Mouse (Mus musculus): ENCODE measurements at regions not wholly inside any gene's neighbourhood (a gene's known extent, or its start where the extent isn't known, plus 50 kb on each side); places are given as distances from the start of the nearest gene placed in this dataset.
A peak's percentile ranks its signal among the peaks of the same experiment; 100 is the strongest.

DNA sequence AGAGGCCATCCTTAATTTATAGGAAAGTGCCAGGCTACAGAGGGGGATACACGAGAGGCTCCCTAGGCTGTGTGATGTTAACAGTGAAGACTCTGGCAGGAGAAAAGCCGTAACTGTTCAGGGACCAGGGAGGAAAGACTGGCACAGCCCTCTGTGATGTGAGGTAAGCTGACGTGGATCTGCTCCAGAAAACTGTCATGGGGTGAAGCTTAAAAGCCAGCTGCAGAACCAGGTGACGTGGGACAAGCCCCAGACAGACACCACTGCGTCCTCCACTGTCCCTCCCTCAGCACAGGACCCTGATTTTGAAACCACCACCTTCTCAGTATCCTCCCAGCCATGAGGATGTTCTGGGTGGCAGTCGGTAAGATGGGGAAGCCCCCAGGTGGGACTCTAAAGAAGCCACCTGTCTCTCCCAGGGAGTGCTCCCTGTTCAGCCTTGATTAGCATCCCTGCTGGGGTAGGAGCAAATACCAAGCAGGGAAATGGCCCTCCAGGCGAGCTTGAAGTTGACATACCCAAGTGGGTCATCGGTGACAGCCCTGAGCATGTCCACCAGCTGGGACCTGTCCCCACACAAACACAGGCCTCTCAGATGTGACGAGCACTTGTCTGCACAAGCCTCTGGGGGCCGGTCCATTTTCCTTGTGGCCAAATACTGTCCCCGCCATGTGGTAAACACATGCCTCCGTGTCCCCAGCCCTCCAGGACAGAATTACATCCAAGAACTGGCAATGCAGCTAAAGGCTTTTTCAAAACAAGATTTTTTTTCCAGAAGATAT, 104.7 kb upstream of the Ptpn1 start:
- no peak for ATAC-seq (replicated peaks; ENCODE audit: low read depth, poor library complexity, severe bottlenecking)

DNA sequence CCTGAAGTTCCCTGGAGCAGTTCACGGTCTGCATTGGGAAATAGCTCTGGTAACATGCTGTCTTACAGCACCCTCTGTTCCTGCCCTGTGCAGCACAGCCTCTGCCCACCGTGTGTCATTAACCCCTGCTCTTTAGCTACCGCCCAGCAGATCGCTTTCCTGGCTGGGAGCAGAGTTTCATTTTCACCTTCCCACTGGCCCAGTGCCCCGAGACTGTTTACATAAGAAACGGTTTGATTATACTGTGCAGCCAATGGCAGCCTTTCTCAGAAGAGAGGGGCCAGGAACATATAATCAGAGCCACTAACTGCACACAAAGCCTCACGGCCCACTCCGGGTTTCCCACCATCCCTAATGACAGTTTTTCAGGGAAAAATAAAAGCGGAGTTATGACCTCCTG, 108.3 kb upstream of the Ptpn1 start:
- ATAC-seq (replicated peaks; ENCODE audit: low read depth, poor library complexity, severe bottlenecking): peak; percentile 62

DNA sequence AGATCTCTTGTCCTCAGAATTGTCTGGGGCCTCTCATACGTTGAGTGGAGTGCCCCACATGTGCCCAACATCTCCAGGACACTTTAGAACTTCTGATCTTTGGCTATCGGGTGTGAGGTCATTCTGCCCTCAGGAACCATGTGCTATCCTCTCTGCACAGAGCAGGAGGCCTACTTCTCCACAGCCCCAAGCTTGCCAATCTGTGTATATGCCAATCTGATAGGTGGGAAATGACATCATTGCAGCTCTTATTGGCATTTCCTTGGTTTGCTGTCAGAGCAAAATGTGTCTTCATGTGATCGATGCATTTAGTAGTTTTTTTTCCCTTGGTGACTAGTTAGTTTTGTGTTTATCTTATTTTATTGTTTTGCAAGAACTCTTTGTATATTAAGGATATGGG, 108.8 kb upstream of the Ptpn1 start:
- ATAC-seq (replicated peaks; ENCODE audit: low read depth, poor library complexity, severe bottlenecking): peak; percentile 45

DNA sequence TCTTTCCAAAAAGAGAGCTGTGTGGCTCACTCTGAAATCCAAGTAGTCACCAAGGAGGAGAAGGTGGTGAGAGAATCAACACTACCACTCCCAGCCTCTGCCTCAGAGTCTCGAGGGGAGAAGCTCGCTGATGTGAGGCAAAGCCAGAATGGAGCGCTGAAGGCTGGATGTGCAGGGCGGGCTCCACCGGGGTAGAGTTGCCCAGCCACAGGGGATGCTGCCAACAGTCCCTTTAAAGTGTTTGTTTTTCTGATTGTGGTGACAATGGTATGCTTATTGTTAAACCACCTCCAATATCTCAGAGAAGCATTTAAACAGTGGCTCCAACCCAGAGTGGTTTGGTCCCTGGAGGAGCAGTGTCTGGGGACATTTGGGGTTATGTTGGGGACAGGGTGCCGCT, 110.7 kb upstream of the Ptpn1 start:
- no peak for ATAC-seq (replicated peaks; ENCODE audit: low read depth, poor library complexity, severe bottlenecking)

DNA sequence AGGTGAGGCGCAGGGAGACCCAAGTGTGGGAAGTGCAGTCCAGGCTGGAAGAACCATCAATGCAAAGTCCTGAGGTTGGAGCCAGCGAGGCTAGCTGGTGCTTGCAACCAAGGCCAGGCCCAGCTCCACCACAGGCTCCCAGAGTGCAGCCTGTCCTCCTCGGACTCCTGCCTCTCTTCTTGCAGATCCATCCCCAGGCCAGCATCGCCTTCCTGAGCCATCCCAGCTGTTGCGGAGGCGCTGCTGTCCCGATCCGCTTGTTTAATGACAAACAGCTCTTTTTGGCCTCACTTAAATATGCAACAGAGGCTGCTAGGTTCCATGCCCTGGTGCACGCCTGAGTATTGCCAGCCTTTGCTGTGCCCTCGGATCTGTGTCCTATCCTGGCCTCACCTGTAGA, 113.1 kb upstream of the Ptpn1 start:
- ATAC-seq (replicated peaks; ENCODE audit: low read depth, poor library complexity, severe bottlenecking): no peak

DNA sequence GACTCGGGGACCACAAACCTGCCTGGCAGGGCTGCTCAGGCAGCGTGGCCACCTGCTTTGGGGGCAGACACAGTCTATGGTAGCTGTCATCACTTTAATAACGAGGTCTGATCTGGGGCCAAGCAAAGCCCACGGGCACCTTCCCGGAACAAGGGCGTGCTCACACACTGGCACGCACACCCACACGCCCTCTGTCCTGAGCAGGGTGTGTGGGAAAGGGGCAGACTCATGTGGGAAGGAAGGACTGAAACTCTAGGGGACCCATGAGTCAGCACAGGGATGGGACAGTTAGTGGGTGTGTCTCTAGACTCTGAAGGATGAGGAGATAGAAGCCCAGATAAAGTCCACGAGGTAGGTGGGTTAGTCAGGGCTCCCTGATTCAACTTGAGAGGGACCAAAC, 114.8 kb upstream of the Ptpn1 start:
- no peak for ATAC-seq (replicated peaks; ENCODE audit: low read depth, poor library complexity, severe bottlenecking)

DNA sequence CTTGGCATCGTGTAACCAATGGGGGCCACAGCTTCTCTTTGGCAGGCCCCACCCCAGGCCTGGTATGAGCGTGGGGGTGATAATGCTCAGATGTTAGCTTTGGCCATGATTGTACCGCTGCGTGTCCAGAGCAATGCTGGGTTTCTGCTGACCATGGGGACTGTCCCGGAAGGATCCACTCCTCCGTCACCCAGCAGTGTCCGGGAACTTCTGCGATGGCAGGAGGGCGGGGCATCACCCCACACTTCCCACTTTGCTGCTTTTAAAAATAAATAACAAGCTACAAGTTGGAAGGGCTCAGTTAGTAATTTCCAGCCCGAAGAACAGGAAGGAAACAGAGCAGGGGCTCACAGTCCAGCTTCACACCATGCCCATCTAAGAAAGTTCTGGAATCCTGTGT, 116.7 kb upstream of the Ptpn1 start:
- ATAC-seq (replicated peaks; ENCODE audit: low read depth, poor library complexity, severe bottlenecking): peak; percentile 23; the same call in 1 of the 2 replicates

DNA sequence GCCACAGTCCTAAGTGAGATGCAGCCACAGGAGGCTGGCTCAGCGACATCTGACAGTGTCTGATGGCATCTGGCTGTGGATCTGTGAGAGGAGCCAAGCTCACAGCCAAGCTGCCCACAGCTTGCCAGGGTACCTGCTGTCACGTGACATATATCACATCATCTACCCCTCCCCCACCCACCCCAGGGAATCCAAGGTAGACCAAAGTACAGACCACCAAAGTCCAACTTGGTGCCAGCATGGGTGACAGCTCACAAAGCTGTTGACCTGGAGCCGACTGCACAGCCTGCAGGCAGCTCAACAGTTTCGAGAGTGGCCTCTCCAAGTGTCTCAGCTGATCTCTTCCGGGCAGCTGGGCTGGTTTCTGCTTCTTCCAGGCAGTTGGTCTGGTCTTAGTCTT, 119.6 kb upstream of the Tmem189 start:
- no peak for ATAC-seq (replicated peaks; ENCODE audit: low read depth, poor library complexity, severe bottlenecking)

DNA sequence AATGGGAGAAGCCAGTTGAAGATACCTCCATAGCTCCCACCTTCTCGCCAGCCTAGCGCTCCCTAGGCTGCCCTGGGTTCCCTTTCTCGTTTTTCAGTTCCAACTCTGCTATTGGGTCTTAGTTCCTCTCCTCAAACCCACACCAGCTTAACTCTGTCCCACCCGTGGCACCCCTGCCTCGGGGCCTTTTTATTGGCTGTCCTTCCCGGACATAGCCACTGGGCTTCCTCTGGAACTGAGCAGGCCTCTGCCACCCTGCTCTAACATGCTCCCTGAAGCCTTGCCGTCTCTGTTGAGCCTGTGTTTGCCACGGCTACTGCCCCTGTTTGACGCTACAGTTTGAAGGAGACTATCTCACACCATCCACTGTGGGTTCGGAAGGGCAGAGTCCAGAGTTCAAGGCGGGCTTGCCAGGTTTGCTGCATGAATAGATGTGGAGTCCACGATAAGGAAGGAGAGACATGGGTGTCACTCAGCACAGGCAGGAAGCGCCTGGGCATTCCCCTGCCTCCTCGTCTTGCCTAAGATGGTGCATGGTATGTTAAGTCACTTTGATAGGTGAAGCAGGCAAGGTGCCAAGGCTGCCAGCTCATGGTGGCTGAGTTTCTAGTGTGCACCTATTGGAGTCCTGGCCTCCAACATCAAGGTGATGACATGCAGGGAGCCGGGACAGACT, 116.1 kb upstream of the Tmem189 start:
- ATAC-seq (replicated peaks; ENCODE audit: low read depth, poor library complexity, severe bottlenecking): peak; percentile 27

DNA sequence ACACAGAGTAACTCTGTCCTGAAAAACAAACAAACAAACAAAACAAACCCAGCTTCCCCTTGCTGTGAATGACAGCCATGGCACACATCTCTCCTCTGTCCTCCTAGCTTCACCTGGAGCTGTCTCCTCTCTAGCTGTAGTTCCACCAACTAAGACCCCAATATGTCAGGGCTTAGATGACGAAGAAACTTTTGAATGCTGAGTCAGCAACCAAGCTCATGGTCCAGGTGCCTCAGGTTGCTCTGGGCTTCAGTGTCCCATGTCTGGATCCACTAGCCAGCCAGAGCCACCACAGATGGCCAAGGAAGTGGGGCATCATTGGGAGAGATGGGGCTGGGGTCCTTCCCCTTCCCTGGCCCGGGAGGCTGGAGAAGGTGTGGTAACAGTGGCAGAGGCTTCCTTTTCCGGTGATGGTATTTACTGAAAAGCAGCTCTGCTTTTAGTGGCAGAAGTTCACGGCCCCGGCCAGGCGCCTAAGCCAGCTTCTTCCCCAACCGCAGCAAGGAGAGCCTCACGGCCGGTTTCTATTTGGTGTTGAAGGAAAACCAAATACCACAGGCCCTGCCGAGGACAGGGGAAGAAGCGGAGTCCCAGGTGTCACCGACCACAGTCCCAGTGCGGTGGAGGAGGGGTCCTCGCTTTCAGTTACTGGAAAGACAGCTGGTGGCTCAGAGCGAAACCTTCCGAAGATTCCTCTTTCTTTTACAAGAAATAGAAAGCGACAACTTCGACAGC, 115.0 kb upstream of the Tmem189 start:
- ATAC-seq (replicated peaks; ENCODE audit: low read depth, poor library complexity, severe bottlenecking): peak; percentile 75

DNA sequence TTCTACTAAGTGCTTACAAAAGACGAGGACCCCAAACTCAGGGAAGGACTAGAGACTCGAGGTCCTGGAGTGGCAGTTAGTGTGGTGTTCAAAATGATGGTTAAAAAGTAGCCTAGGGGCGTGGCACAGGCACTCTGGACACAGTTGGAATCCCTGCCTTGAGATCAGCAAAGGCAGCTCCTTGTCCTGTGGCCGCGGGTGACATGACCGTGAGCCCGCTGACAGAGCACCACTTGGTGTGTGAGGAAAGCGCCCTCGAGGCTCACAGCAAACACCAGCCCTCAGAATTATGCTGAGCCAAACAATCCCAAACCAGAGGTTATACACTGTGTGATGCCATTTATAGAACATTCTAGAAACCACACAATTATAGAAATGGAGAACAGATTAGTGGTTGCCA, 112.9 kb upstream of the Tmem189 start:
- no peak for ATAC-seq (replicated peaks; ENCODE audit: low read depth, poor library complexity, severe bottlenecking)

DNA sequence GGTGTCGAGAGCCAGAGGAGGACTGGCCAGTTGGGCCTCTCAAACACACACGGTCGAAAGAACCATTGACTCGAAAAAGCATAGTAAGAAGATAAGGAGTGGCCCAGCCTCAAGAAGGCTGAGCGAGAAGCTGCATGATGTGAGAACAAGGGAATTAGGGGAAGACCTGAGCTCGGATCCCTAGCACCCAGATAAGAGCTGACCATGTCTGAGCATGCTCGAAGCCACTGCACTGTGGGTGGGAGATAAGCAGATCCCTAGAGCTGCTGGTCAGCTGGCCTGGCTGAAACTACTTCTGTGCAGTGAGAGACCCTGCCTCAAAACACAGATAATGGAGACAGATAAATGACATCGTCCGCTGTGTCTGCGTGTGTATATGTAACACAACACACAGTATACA, 111.8 kb upstream of the Tmem189 start:
- ATAC-seq (replicated peaks; ENCODE audit: low read depth, poor library complexity, severe bottlenecking): no peak

DNA sequence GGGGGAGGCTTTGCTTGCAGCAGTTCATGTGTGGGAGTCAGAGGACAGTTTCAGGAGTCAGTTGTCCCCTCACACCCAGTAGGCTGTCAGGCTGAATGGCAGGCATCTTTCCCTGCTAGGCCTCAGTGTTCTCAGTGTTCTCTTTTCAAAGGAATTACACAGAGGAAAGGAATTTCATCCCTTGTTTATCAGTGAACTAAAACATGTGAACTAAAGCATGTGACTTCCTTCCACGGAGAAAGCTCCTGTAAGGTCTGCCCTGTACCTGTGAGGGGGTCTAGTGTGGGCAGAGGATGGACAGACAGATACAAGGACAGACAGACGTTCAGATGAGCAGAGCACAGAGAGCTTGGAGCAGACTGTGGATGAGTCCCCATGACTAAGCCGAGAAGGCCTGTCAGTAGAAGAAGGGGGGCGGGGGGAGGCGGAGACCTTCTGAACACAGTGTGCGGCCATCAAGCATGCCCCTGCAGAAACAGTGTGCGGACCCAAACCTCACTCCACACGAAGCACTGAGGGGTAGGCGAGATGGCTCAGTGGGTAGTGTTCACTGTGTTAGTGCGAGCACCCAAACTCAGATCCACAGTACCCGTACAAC, 111.1 kb upstream of the Tmem189 start:
- ATAC-seq (replicated peaks; ENCODE audit: low read depth, poor library complexity, severe bottlenecking): no peak

DNA sequence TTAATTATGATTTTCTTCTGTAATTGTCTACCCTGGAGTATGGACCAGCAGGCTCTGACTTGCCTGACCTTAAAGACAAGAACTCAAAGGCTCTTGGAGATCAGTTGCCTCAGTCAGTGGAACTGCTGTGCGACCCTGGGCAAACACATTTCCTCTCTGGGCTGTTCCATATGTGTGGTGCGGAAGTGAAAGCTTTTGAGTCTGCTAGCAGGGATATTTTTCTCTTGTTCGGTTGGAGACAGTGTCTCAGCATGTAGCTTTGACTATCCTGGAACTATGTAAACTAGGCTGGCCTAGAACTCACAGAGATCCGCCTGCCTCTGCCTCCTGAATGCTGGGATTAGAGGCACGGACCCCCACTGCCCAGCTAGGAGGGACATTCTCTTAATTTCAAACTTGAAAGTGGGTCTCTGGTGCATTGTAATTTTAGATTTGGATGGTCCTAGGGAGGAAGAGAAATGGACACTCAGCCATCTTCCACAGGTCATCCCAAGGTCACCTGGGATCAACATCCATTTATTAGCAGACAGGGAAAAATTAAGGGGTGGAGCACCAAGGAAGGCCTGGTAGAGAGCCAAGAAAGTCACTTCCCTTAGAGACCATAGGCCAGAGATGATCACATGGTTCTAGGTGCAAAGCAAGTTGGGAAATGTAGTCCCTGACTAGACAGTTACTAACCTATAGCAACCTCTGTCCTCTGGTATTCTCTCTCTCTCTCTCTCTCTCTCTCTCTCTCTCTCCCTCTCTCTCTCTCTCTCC, 110.2 kb upstream of the Tmem189 start:
- no peak for ATAC-seq (replicated peaks; ENCODE audit: low read depth, poor library complexity, severe bottlenecking)

DNA sequence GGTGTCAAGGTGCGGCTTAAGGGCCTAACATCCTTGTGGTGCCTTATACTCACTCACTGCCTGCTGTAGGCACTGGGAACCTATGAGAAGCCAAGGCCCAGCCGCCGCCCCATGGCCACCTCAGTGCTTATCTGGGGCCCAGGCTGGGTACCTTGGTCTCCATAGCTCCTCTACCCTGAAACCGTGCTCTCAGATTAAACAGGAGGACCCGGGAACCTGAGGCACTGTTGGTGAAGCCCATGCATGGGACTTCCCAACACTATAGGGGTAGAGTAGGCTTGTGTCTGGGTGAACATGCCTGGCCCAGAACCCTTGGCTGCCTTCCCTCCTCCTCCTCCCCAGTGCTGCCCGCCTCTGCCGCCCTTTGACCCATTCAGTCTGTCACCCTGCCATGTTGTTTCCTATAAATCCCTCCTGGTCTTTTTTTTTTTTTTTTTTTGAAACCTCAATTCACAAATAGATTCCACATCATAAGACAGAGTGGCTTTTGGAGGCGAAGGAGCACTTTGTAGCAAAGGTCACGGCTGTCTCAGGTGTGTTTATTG, 109.4 kb upstream of the Tmem189 start:
- ATAC-seq (replicated peaks; ENCODE audit: low read depth, poor library complexity, severe bottlenecking): no peak

DNA sequence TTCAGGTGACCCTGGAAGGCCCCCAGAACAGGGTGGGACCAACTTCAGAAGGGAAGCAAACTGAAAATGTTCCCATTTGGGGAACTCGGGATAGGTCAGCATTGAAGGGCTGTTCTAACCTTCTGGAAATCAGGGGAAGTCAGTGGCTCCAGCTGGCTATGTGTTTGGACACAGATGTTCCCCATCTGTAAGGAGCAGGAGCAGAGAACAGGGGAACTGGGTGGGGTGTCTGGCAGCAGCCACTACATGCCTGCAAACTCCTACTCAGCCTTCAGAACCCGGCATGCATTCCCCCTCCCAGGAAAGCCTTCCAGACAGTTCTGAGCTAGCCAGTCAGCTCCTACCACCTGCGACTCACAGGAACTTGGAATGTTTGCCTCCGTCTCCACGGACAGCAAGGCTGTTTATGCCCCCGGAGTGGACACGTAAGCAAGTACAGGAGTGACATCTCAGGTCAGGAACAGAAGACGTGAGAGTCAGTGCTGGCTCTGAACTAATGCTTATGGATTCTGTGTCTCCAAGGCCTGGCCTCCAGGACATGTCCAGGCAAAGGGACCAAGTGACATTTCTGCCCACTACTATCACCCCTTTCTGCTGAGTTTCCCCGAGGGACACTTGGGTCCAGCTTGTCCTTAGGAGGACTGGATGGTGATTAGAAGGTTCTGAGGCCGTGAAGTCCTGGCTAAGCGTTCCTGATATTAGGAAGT, 108.6 kb upstream of the Tmem189 start:
- no peak for ATAC-seq (replicated peaks; ENCODE audit: low read depth, poor library complexity, severe bottlenecking)

DNA sequence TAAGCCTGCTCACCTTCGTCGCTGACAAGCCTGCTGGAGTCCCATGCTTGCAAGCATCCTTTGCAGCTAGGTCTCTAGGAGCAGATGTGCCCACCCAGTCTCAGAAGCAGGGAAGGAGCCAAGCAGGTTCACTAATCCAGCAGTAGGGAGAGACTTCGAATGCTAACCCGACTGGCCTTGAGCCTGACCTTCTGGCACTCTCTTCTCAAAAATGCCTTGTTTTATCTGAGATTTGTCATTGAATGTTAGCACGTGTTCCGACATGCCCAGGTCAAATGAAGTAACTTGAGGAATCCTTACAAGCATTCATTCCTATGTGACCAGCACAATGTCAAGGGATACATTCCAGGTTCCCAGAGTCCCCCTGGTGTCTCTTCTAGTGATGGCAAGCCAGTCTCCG, 105.9 kb upstream of the Tmem189 start:
- no peak for ATAC-seq (replicated peaks; ENCODE audit: low read depth, poor library complexity, severe bottlenecking)

DNA sequence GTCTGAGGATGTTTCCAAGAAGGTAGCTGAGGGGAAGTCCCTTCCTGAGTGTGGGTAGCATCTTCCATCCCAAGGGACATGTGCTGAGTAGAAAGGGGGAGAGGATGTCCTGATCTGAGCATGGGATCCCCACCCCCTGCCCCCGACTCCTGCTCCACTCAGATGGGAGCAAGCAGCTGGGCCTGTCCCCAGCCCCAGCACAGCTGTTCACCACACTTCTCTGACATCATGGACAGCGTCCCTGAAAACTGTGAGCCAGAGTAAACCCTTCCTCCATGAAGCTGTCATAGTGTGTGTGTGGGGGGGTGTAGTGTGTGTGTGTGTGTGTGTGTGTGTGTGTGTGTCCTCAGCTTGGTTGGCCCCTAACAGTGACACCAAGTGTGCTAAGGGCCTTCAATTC, 104.3 kb upstream of the Tmem189 start:
- ATAC-seq (replicated peaks; ENCODE audit: low read depth, poor library complexity, severe bottlenecking): no peak

DNA sequence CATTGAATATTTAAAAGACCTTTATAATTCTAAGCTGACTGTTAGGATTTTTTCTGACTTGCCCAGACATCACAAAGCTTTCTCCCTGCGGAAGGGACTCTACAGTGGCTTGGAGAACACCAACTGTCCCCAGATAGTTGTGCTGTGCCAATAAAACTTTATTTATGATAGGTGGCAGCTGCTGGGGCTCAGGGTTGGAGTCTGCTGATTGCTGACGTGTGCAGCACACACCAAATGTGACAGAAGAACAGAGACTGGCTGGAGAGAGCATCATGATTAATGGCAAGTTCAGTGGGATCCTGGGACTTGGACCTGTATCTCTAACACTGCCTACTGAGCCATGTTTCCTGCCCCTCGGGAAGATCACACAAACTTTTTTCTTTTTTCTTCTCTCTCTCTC, 103.1 kb upstream of the Tmem189 start:
- no peak for ATAC-seq (replicated peaks; ENCODE audit: low read depth, poor library complexity, severe bottlenecking)
